Mouse (Mus musculus): ENCODE measurements at regions not wholly inside any gene's neighbourhood (a gene's known extent, or its start where the extent isn't known, plus 50 kb on each side); places are given as distances from the start of the nearest gene placed in this dataset.

- no peak for TF ChIP-seq CTCF (IDR thresholded peaks at IDR 0.05; ENCODE audit: low read depth)
- no peak for TF ChIP-seq EP300 (IDR thresholded peaks at IDR 0.05; ENCODE audit: low read depth)
Observed at GRCm38 (mm10) chr8:36318396-36318795, 552.8 kb downstream of the Gm19410 start.
